ENCODE assay signal across 8 mouse cellular contexts in the genomic region with DNA sequence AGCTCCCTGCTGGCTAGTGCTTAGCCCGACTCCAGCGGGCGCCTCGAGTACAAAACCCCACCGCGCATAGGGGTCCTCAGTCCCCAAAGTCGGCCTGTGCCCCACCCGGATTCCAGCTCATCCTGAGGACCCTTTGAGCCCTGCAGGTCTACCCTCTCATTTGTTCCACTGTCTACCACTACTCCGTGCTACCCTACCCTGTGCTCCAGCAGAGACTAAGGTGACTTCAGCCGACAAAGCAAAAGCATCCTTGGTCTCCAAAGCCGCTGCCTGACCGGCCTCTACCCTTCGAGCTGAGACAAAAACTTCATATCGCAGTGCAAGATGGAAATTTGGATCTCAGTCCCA. TPM values are rescaled to one million over a fixed set of nuclear protein-coding genes. Genes with fewer than 3 reads are reported as not detected.
A peak's percentile ranks its signal among the peaks of the same experiment; 100 is the strongest.
DNase-seq lines count a peak whose midpoint lies in the region; ATAC-seq and TF ChIP-seq lines count a peak whose summit lies in the region.

No protein-coding gene starts in this region.

- H3K9me3 ChIP-seq in heart, embryonic 11.5 days (replicated peaks; ENCODE audit: control insufficient read depth, low read length), result no peaks in the 10 kb centered on the region
- H3K9me3 ChIP-seq in forebrain, embryonic 12.5 days, result no peaks in the 10 kb centered on the region
- no peaks in the 10 kb centered on the region for H3K9me3 ChIP-seq in liver, embryonic 13.5 days (replicated peaks)

- no peak for TF ChIP-seq CTCF in C2C12 (IDR thresholded peaks at IDR 0.05; ENCODE audit: control insufficient read depth, insufficient read depth, insufficient read length)

- intact Hi-C loops in heart, postnatal 10 days (cut with DNase I), result loop anchor here (2.0 kb wide), 1 partner anchor 49 kb away; a partner anchor contains a TSS

- peak overlapping the region; percentile 86 for H3K4me3 ChIP-seq in heart, embryonic 11.5 days (ENCODE audit: low read depth, low read length)
- H3K4me3 ChIP-seq in C2C12 (ENCODE audit: insufficient read depth, poor library complexity, severe bottlenecking), result peak overlapping the region; percentile 49
- peak overlapping the region; percentile 82 for H3K4me3 ChIP-seq in forebrain, embryonic 12.5 days (replicated peaks)
- H3K4me3 ChIP-seq in liver, embryonic 13.5 days (replicated peaks), result peak overlapping the region; percentile 67

- peaks cover 2% of the 10 kb centered on the region for H3K79me3 ChIP-seq in C2C12 (ENCODE audit: low read depth)

- DNase-seq in heart, postnatal 10 days, result no peak
- no peak for DNase-seq in liver, embryonic 13.5 days
- no peak for DNase-seq in urinary bladder, postnatal 4 days (ENCODE audit: low spot score in 2 of 2)
- DNase-seq in adrenal gland, postnatal 25 days, result no peak
- DNase-seq in embryo, embryonic 11 days, result no peak

- H3K9ac ChIP-seq in heart, embryonic 11.5 days (ENCODE audit: low read depth, low read length), result peak overlapping the region; percentile 90
- H3K9ac ChIP-seq in forebrain, embryonic 12.5 days, result peak overlapping the region; percentile 76
- H3K9ac ChIP-seq in liver, embryonic 13.5 days, result peak overlapping the region; percentile 62; the same call in 1 of the 2 replicates

- no peaks in the 10 kb centered on the region for H3K79me2 ChIP-seq in C2C12 (ENCODE audit: control insufficient read depth, insufficient read depth)

- peak overlapping the region; percentile 70 for H3K4me2 ChIP-seq in heart, embryonic 11.5 days
- H3K4me2 ChIP-seq in forebrain, embryonic 12.5 days, result peak overlapping the region; percentile 74
- H3K4me2 ChIP-seq in liver, embryonic 13.5 days, result peak overlapping the region; percentile 82

- peaks cover 30% of the 10 kb centered on the region for H3K4me1 ChIP-seq in heart, embryonic 11.5 days (ENCODE audit: control insufficient read depth, insufficient read depth, low read length)
- H3K4me1 ChIP-seq in forebrain, embryonic 12.5 days, result peaks cover 39% of the 10 kb centered on the region
- H3K4me1 ChIP-seq in liver, embryonic 13.5 days (replicated peaks), result peaks cover 50% of the 10 kb centered on the region

- H3K27me3 ChIP-seq in heart, embryonic 11.5 days (ENCODE audit: control insufficient read depth, insufficient read depth, low read length), result no peaks in the 10 kb centered on the region
- H3K27me3 ChIP-seq in C2C12 (ENCODE audit: control insufficient read depth, insufficient read depth, insufficient read length), result no peaks in the 10 kb centered on the region
- H3K27me3 ChIP-seq in forebrain, embryonic 12.5 days, result peaks cover 5% of the 10 kb centered on the region; the same call in 1 of the 2 replicates
- H3K27me3 ChIP-seq in liver, embryonic 13.5 days, result peaks cover 53% of the 10 kb centered on the region

- H3ac ChIP-seq in C2C12 (ENCODE audit: control insufficient read depth, insufficient read length, low read depth), result peak overlapping the region; percentile 56

- H3K27ac ChIP-seq in heart, embryonic 11.5 days (ENCODE audit: low read depth, low read length), result peak overlapping the region; percentile 89
- peak overlapping the region; percentile 82 for H3K27ac ChIP-seq in forebrain, embryonic 12.5 days
- H3K27ac ChIP-seq in liver, embryonic 13.5 days, result peak overlapping the region; percentile 34; the same call in 1 of the 2 replicates

- no peak for ATAC-seq in heart, embryonic 11.5 days (replicated peaks; ENCODE audit: insufficient number of reproducible peaks, low FRiP score, low TSS enrichment)
- ATAC-seq in forebrain, embryonic 12.5 days (ENCODE audit: low FRiP score), result no peak
- ATAC-seq in liver, embryonic 13.5 days (ENCODE audit: low read depth), result no peak

- WGBS in heart, embryonic 11.5 days (ENCODE audit: insufficient replicate concordance), result 13% methylated on average over 13 of the region's 14 CpGs
- WGBS in forebrain, embryonic 12.5 days, result 9% methylated on average over 14 of the region's 14 CpGs
- WGBS in liver, embryonic 13.5 days (ENCODE audit: insufficient replicate concordance), result 18% methylated on average over 14 of the region's 14 CpGs

- no peaks in the 10 kb centered on the region for H3K36me3 ChIP-seq in heart, embryonic 11.5 days (ENCODE audit: control insufficient read depth, insufficient read depth, low read length)
- no peaks in the 10 kb centered on the region for H3K36me3 ChIP-seq in C2C12 (ENCODE audit: control insufficient read depth, insufficient read depth)
- 0 out of 2 replicates have a peak, but pooled peaks cover 3% of the 10 kb centered on the region for H3K36me3 ChIP-seq in forebrain, embryonic 12.5 days (replicated peaks)
- no peaks in the 10 kb centered on the region for H3K36me3 ChIP-seq in liver, embryonic 13.5 days

TF ChIP-seq in C2C12, 6 proteins besides CTCF, POLR2A, EP300 and RAD21:
- TF ChIP-seq FOSL1 (IDR thresholded peaks at IDR 0.05; ENCODE audit: insufficient read depth, low read length, poor library complexity, severe bottlenecking) (no peak), USF1 (IDR thresholded peaks at IDR 0.05; ENCODE audit: low read depth) (no peak), MAX (IDR thresholded peaks at IDR 0.05) (no peak), CEBPB (IDR thresholded peaks at IDR 0.05; ENCODE audit: low read depth) (no peak)

RNA-seq across cellular contexts. Expression of a gene that starts 0.4 kb away (rescaled TPM):
- 25.3 and 27.6 TPM in 2 replicates for polyA plus RNA-seq in heart, embryonic 11.5 days (2014; fragmentation: Nextera tagmentation; extraction: Ambion mirVana)
- total RNA-seq in heart, postnatal 10 days (2021), result 100 to 1,000 TPM; 111 to 115 TPM
- 15.2 TPM for polyA plus RNA-seq in C2C12 (2012; fragmentation: generic; extraction: Trizol)
- polyA plus RNA-seq in forebrain, embryonic 12.5 days (2016; fragmentation: Nextera tagmentation; extraction: Ambion mirVana), result 17.4 and 17.8 TPM in 2 replicates
- polyA plus RNA-seq in liver, embryonic 13.5 days (2015; fragmentation: Nextera tagmentation; extraction: Ambion mirVana), result 1.9 and 2.5 TPM in 2 replicates
- 15.1 and 17.7 TPM in 2 replicates for total RNA-seq in adrenal gland, postnatal 25 days (2021)

RNA-seq across cellular contexts. Expression of a gene that starts 8.9 kb away (rescaled TPM):
- polyA plus RNA-seq in heart, embryonic 11.5 days (2014; fragmentation: Nextera tagmentation; extraction: Ambion mirVana), result 490 and 526 TPM in 2 replicates
- 100 to 1,000 TPM; 201 to 206 TPM for total RNA-seq in heart, postnatal 10 days (2021)
- 187 TPM for polyA plus RNA-seq in C2C12 (2012; fragmentation: generic; extraction: Trizol)
- 404 and 414 TPM in 2 replicates for polyA plus RNA-seq in forebrain, embryonic 12.5 days (2016; fragmentation: Nextera tagmentation; extraction: Ambion mirVana)
- polyA plus RNA-seq in liver, embryonic 13.5 days (2015; fragmentation: Nextera tagmentation; extraction: Ambion mirVana), result 366 and 422 TPM in 2 replicates
- 186 and 197 TPM in 2 replicates for total RNA-seq in adrenal gland, postnatal 25 days (2021)

RNA-seq across cellular contexts. Expression of a gene that starts 21.1 kb away (rescaled TPM):
- 7.5 and 8.4 TPM in 2 replicates for polyA plus RNA-seq in heart, embryonic 11.5 days (2014; fragmentation: Nextera tagmentation; extraction: Ambion mirVana)
- total RNA-seq in heart, postnatal 10 days (2021), result 1 to 10 TPM; 6.2 to 7.0 TPM
- polyA plus RNA-seq in C2C12 (2012; fragmentation: generic; extraction: Trizol), result 6.9 TPM
- polyA plus RNA-seq in forebrain, embryonic 12.5 days (2016; fragmentation: Nextera tagmentation; extraction: Ambion mirVana), result 18.7 and 19.3 TPM in 2 replicates
- polyA plus RNA-seq in liver, embryonic 13.5 days (2015; fragmentation: Nextera tagmentation; extraction: Ambion mirVana), result 9.4 and 11.0 TPM in 2 replicates
- 14.8 and 15.5 TPM in 2 replicates for total RNA-seq in adrenal gland, postnatal 25 days (2021)

RNA-seq across cellular contexts. Expression of a gene that starts 47.4 kb away (rescaled TPM):
- 70.0 and 72.9 TPM in 2 replicates for polyA plus RNA-seq in heart, embryonic 11.5 days (2014; fragmentation: Nextera tagmentation; extraction: Ambion mirVana)
- 10 to 100 TPM; 39.8 to 43.6 TPM for total RNA-seq in heart, postnatal 10 days (2021)
- 43.0 TPM for polyA plus RNA-seq in C2C12 (2012; fragmentation: generic; extraction: Trizol)
- polyA plus RNA-seq in forebrain, embryonic 12.5 days (2016; fragmentation: Nextera tagmentation; extraction: Ambion mirVana), result 68.2 and 73.1 TPM in 2 replicates
- polyA plus RNA-seq in liver, embryonic 13.5 days (2015; fragmentation: Nextera tagmentation; extraction: Ambion mirVana), result 69.8 and 80.8 TPM in 2 replicates
- total RNA-seq in adrenal gland, postnatal 25 days (2021), result 42.1 and 48.3 TPM in 2 replicates

RNA-seq across cellular contexts. Expression of a gene that starts 47.4 kb away (rescaled TPM):
- 36.8 and 39.7 TPM in 2 replicates for polyA plus RNA-seq in heart, embryonic 11.5 days (2014; fragmentation: Nextera tagmentation; extraction: Ambion mirVana)
- total RNA-seq in heart, postnatal 10 days (2021), result 10 to 100 TPM; 19.0 to 23.5 TPM
- polyA plus RNA-seq in C2C12 (2012; fragmentation: generic; extraction: Trizol), result 34.0 TPM
- polyA plus RNA-seq in forebrain, embryonic 12.5 days (2016; fragmentation: Nextera tagmentation; extraction: Ambion mirVana), result 72.0 and 73.4 TPM in 2 replicates
- 30.8 and 37.6 TPM in 2 replicates for polyA plus RNA-seq in liver, embryonic 13.5 days (2015; fragmentation: Nextera tagmentation; extraction: Ambion mirVana)
- total RNA-seq in adrenal gland, postnatal 25 days (2021), result 34.5 and 46.1 TPM in 2 replicates

Comparison
In these comparisons a context has a peak if more than half of its experiments do, and no peak if none do; other contexts are left out.
1. H3K27ac ChIP-seq: peak in every context shown above with its lines; median percentile 89 in heart, embryonic 11.5 days; 82 in forebrain, embryonic 12.5 days; 34 in liver, embryonic 13.5 days.